Mouse (Mus musculus): Measurements from ENCODE around the gene Crhbp.

DNA sequence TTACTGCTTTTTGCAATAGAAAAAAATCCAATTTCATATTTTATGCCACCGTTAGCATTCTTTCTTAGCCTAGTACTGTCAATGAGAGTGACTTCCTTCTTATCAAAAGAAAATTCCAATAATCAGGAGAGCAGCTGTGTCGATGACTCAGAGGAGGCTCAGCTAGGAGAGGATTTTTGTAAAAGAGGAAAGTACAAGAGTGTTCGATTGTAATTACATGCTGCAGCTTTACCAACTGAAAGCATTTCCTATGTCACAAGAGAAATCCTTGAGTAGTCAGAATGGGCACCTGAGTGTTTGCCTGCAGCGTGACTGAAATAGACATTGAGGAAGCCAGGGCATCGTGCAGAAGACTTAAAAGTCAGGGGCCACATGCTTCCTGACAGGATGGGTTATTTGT lies 5.2 kb downstream of the Crhbp start:
- TF ChIP-seq CTCF (IDR thresholded peaks at IDR 0.05; ENCODE audit: low read depth) (no peak), EP300 (IDR thresholded peaks at IDR 0.05; ENCODE audit: low read depth) (no peak)

All from heart, postnatal 0 days (tissue).